Mouse (Mus musculus): ENCODE data around the gene Galnt14. TPM values are rescaled to one million over a fixed set of nuclear protein-coding genes. Genes with fewer than 3 reads are reported as not detected.

The Galnt14 gene
- polyA plus RNA-seq, 1 experiment = 21.5 TPM

DNA sequence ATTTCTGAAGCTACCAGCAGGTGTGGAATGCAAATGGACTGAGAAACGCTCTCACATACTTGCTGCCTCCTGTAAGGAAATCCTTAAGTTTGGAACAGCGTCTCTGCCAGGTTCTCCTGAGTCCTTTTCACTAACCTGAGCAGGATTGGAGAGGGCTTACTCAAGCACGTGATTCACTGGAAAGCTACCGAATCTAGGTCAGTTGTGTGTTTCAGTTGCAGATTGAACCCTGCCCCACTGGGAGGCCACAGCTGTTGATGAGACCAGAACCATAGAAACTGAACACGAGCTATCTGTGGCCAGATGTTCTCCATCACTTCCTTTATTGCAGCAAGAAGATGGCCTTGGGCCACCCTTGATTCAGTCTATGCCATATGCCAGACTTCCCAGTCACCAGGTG is 38.3 kb downstream of the Galnt14 start:
- Histone ChIP-seq H3K4me1 (ENCODE audit: control insufficient read depth, insufficient read depth, low read length) (no peaks in the 10 kb centered on the region), H3K27ac (ENCODE audit: insufficient read depth, low read length) (no peak overlapping the region), H3K4me3 (ENCODE audit: insufficient read depth, low read length) (no peak overlapping the region)
- no peak for TF ChIP-seq POLR2A (IDR thresholded peaks at IDR 0.05; ENCODE audit: extremely low read depth, insufficient read depth, low read length)

DNA sequence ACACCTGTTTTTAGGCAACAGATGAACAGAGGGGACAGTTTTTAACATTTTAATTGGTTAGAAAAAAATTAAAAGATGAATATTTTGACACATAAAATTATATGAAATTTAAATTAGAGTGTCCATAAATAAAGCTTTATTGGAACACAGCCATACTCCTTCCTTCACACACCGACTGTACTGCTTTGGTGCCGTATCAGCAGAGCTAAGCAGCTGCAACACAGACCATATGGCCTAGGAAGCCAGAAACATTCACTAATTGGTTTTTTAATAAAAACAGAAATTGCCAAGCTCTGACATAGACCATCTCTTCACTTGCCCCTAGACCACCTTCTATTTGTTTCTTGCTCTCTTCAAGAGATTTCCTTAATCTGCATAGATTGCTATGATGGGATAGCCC is 40.2 kb downstream of the Galnt14 start:
- H3K4me1 ChIP-seq (ENCODE audit: control insufficient read depth, insufficient read depth, low read length) = no peaks in the 10 kb centered on the region
- no peak overlapping the region for H3K4me3 ChIP-seq (ENCODE audit: insufficient read depth, low read length)
- no peak overlapping the region for H3K27ac ChIP-seq (ENCODE audit: insufficient read depth, low read length)
- no peak for TF ChIP-seq CTCF (IDR thresholded peaks at IDR 0.05; ENCODE audit: extremely low read depth, insufficient read depth, low read length)
- TF ChIP-seq POLR2A (IDR thresholded peaks at IDR 0.05; ENCODE audit: extremely low read depth, insufficient read depth, low read length) = no peak

GRCm38 (mm10) chr17:73668996-73669395 is 41.3 kb downstream of the Galnt14 start:
- Histone ChIP-seq H3K4me3 (ENCODE audit: insufficient read depth, low read length) (no peak overlapping the region), H3K27ac (ENCODE audit: insufficient read depth, low read length) (no peak overlapping the region), H3K4me1 (ENCODE audit: control insufficient read depth, insufficient read depth, low read length) (no peaks in the 10 kb centered on the region)
- TF ChIP-seq POLR2A (IDR thresholded peaks at IDR 0.05; ENCODE audit: extremely low read depth, insufficient read depth, low read length) (no peak), CTCF (IDR thresholded peaks at IDR 0.05; ENCODE audit: extremely low read depth, insufficient read depth, low read length) (no peak)

DNA sequence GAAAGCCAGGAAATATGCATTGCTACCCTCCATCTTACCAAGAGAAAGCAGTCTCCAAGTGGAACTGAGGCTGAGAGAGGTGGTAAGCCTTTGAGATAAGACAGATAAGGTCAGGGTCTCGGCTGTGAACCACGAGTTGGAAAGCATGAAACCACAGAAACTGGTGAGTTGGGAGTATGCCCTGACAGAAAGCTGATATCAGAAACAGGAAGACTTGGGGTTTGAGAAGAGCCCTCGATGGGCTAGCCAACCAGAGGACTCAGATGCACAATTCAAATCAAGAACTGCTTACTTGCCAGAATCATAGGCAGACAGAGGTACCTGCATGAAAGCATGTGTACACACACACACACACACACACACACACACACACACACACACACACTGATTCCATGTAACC is 47.0 kb downstream of the Galnt14 start:
- H3K4me1 ChIP-seq (ENCODE audit: control insufficient read depth, insufficient read depth, low read length) = no peaks in the 10 kb centered on the region; the same call in 1 of the 2 replicates
- H3K4me3 ChIP-seq (ENCODE audit: insufficient read depth, low read length) = no peak overlapping the region
- no peak overlapping the region for H3K27ac ChIP-seq (ENCODE audit: insufficient read depth, low read length)

GRCm38 (mm10) chr17:73658731-73659445 is 51.4 kb downstream of the Galnt14 start:
- no peak overlapping the region for H3K4me3 ChIP-seq (ENCODE audit: insufficient read depth, low read length)
- H3K4me1 ChIP-seq (ENCODE audit: control insufficient read depth, insufficient read depth, low read length) = no peaks in the 10 kb centered on the region; the same call in 1 of the 2 replicates
- no peak overlapping the region for H3K27ac ChIP-seq (ENCODE audit: insufficient read depth, low read length)
- no peak for TF ChIP-seq CTCF (IDR thresholded peaks at IDR 0.05; ENCODE audit: extremely low read depth, insufficient read depth, low read length)
- TF ChIP-seq POLR2A (IDR thresholded peaks at IDR 0.05; ENCODE audit: extremely low read depth, insufficient read depth, low read length) = no peak

More for the DNA sequence above, 47.0 kb downstream of the Galnt14 start:
- TF ChIP-seq CTCF (IDR thresholded peaks at IDR 0.05; ENCODE audit: extremely low read depth, insufficient read depth, low read length) = no peak
- TF ChIP-seq POLR2A (IDR thresholded peaks at IDR 0.05; ENCODE audit: extremely low read depth, insufficient read depth, low read length) = no peak

DNA sequence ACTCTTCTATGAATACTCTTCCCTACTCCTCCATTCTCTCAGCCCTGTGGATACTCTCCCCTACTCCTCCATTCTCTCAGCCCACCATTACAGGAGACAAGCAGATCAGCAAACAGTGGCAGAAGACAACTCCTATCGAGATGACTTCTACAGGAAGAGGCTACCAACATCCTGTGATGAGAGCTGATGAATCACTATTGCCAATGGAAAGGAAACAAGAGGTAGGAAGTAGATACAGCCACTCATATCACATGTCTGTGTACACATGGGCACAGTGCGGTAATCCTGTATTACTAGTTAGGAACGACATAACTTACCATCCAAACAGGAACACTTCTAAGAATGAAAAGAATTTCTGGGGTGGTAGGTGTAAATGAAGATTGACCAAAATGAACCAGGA is 53.9 kb downstream of the Galnt14 start:
- no peak overlapping the region for H3K27ac ChIP-seq (ENCODE audit: insufficient read depth, low read length)
- no peaks in the 10 kb centered on the region; the same call in 1 of the 2 replicates for H3K4me1 ChIP-seq (ENCODE audit: control insufficient read depth, insufficient read depth, low read length)
- no peak overlapping the region for H3K4me3 ChIP-seq (ENCODE audit: insufficient read depth, low read length)
- TF ChIP-seq CTCF (IDR thresholded peaks at IDR 0.05; ENCODE audit: extremely low read depth, insufficient read depth, low read length) (no peak), POLR2A (IDR thresholded peaks at IDR 0.05; ENCODE audit: extremely low read depth, insufficient read depth, low read length) (no peak)

DNA sequence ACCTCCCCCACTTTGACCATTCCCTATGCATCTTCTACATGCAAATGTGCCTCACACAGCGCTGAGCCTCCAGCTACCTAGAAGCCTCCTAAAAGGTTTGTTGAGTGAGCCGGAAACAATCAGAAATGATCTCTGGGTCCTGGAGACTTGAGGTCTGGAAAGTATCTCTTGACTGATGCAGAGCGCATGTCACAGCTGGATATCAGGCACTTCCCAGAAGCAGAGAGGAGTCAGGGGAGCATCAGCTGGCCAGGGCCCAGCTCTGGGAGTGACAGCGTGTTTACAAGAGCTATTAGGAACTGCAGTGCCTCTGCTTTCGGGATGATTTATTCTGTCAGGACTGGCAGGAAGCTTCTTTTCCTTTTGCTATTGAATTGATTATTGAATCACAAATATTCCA is 56.0 kb downstream of the Galnt14 start:
- Histone ChIP-seq H3K27ac (ENCODE audit: insufficient read depth, low read length) (no peak overlapping the region), H3K4me3 (ENCODE audit: insufficient read depth, low read length) (no peak overlapping the region), H3K4me1 (ENCODE audit: control insufficient read depth, insufficient read depth, low read length) (no peaks in the 10 kb centered on the region; the same call in 1 of the 2 replicates)
- TF ChIP-seq CTCF (IDR thresholded peaks at IDR 0.05; ENCODE audit: extremely low read depth, insufficient read depth, low read length) = no peak
- TF ChIP-seq POLR2A (IDR thresholded peaks at IDR 0.05; ENCODE audit: extremely low read depth, insufficient read depth, low read length) = no peak

GRCm38 (mm10) chr17:73649371-73649770 is 60.9 kb downstream of the Galnt14 start:
- Histone ChIP-seq H3K4me1 (ENCODE audit: control insufficient read depth, insufficient read depth, low read length) (no peaks in the 10 kb centered on the region), H3K27ac (ENCODE audit: insufficient read depth, low read length) (no peak overlapping the region), H3K4me3 (ENCODE audit: insufficient read depth, low read length) (no peak overlapping the region)
- TF ChIP-seq CTCF (IDR thresholded peaks at IDR 0.05; ENCODE audit: extremely low read depth, insufficient read depth, low read length) (no peak), POLR2A (IDR thresholded peaks at IDR 0.05; ENCODE audit: extremely low read depth, insufficient read depth, low read length) (no peak)

- no peaks in the 10 kb centered on the region for H3K4me1 ChIP-seq (ENCODE audit: control insufficient read depth, insufficient read depth, low read length)
- no peak overlapping the region for H3K27ac ChIP-seq (ENCODE audit: insufficient read depth, low read length)
- H3K4me3 ChIP-seq (ENCODE audit: insufficient read depth, low read length) = no peak overlapping the region
- TF ChIP-seq POLR2A (IDR thresholded peaks at IDR 0.05; ENCODE audit: extremely low read depth, insufficient read depth, low read length) (no peak), CTCF (IDR thresholded peaks at IDR 0.05; ENCODE audit: extremely low read depth, insufficient read depth, low read length) (no peak)
These were observed 68.6 kb downstream of the Galnt14 start for GRCm38 (mm10) chr17:73641676-73642075.

- Histone ChIP-seq H3K4me1 (ENCODE audit: control insufficient read depth, insufficient read depth, low read length) (no peaks in the 10 kb centered on the region), H3K27ac (ENCODE audit: insufficient read depth, low read length) (no peak overlapping the region), H3K4me3 (ENCODE audit: insufficient read depth, low read length) (no peak overlapping the region)
- TF ChIP-seq CTCF (IDR thresholded peaks at IDR 0.05; ENCODE audit: extremely low read depth, insufficient read depth, low read length) (no peak), POLR2A (IDR thresholded peaks at IDR 0.05; ENCODE audit: extremely low read depth, insufficient read depth, low read length) (no peak)
These were observed 70.2 kb downstream of the Galnt14 start for GRCm38 (mm10) chr17:73640117-73640480.

Measured in cortical plate, adult 2 months (tissue).